Mouse (Mus musculus): ENCODE data around the gene Lhx4.

- TF ChIP-seq CHD2 (IDR thresholded peaks at IDR 0.05; ENCODE audit: low read depth, low read length) (no peak), MAFK (IDR thresholded peaks at IDR 0.05; ENCODE audit: insufficient read depth, low read depth, low read length) (no peak), HCFC1 (IDR thresholded peaks at IDR 0.05; ENCODE audit: borderline replicate concordance, insufficient read depth, low read length) (no peak), ZC3H11A (IDR thresholded peaks at IDR 0.05; ENCODE audit: borderline replicate concordance, low read depth, low read length) (no peak)
Observed at GRCm38 (mm10) chr1:155759167-155759566, 7.7 kb upstream of the Lhx4 start.
